Mouse (Mus musculus): ENCODE results near the gene Inpp5k. TPM values are rescaled to one million over a fixed set of nuclear protein-coding genes. Genes with fewer than 3 reads are reported as not detected.

Gene Inpp5k
- total RNA-seq, 1 experiment from 2014 or later: 59.6 TPM

GRCm38 (mm10) chr11:75610021-75610420 lies 20.8 kb upstream of the Inpp5k start:
- ATAC-seq (replicated peaks in 1 of 2; ENCODE audit: insufficient read depth in 1 of 2, low FRiP score in 2 of 2, low TSS enrichment in 1 of 2, low read depth in 1 of 2, poor library complexity in 2 of 2, severe bottlenecking in 2 of 2): no peak

GRCm38 (mm10) chr11:75614769-75615168 lies 16.0 kb upstream of the Inpp5k start:
- ATAC-seq (replicated peaks in 1 of 2; ENCODE audit: insufficient read depth in 1 of 2, low FRiP score in 2 of 2, low TSS enrichment in 1 of 2, low read depth in 1 of 2, poor library complexity in 2 of 2, severe bottlenecking in 2 of 2): no peak

GRCm38 (mm10) chr11:75615556-75615955 lies 15.2 kb upstream of the Inpp5k start:
- no peak for ATAC-seq (replicated peaks in 1 of 2; ENCODE audit: insufficient read depth in 1 of 2, low FRiP score in 2 of 2, low TSS enrichment in 1 of 2, low read depth in 1 of 2, poor library complexity in 2 of 2, severe bottlenecking in 2 of 2)

GRCm38 (mm10) chr11:75619133-75619532 lies 11.7 kb upstream of the Inpp5k start:
- no peak for ATAC-seq (replicated peaks in 1 of 2; ENCODE audit: insufficient read depth in 1 of 2, low FRiP score in 2 of 2, low TSS enrichment in 1 of 2, low read depth in 1 of 2, poor library complexity in 2 of 2, severe bottlenecking in 2 of 2)

GRCm38 (mm10) chr11:75620136-75620780 lies 10.5 kb upstream of the Inpp5k start:
- ATAC-seq (replicated peaks in 1 of 2; ENCODE audit: insufficient read depth in 1 of 2, low FRiP score in 2 of 2, low TSS enrichment in 1 of 2, low read depth in 1 of 2, poor library complexity in 2 of 2, severe bottlenecking in 2 of 2): no peak

GRCm38 (mm10) chr11:75621426-75621825 lies 9.4 kb upstream of the Inpp5k start:
- no peak for ATAC-seq (replicated peaks in 1 of 2; ENCODE audit: insufficient read depth in 1 of 2, low FRiP score in 2 of 2, low TSS enrichment in 1 of 2, low read depth in 1 of 2, poor library complexity in 2 of 2, severe bottlenecking in 2 of 2)

GRCm38 (mm10) chr11:75622588-75623329 lies 8.0 kb upstream of the Inpp5k start:
- peak; percentile 68 to 78; a peak in 3 of 4 replicates for ATAC-seq (replicated peaks in 1 of 2; ENCODE audit: insufficient read depth in 1 of 2, low FRiP score in 2 of 2, low TSS enrichment in 1 of 2, low read depth in 1 of 2, poor library complexity in 2 of 2, severe bottlenecking in 2 of 2)

- 0 out of 4 replicates have a peak, but pooled peaks of 1 of the 2 experiments have one; percentile 2 for ATAC-seq (replicated peaks in 1 of 2; ENCODE audit: insufficient read depth in 1 of 2, low FRiP score in 2 of 2, low TSS enrichment in 1 of 2, low read depth in 1 of 2, poor library complexity in 2 of 2, severe bottlenecking in 2 of 2)
Observed at GRCm38 (mm10) chr11:75624102-75624554, 6.7 kb upstream of the Inpp5k start.

GRCm38 (mm10) chr11:75625820-75626219 lies 5.0 kb upstream of the Inpp5k start:
- no peak for ATAC-seq (replicated peaks in 1 of 2; ENCODE audit: insufficient read depth in 1 of 2, low FRiP score in 2 of 2, low TSS enrichment in 1 of 2, low read depth in 1 of 2, poor library complexity in 2 of 2, severe bottlenecking in 2 of 2)

- no peak for ATAC-seq (replicated peaks in 1 of 2; ENCODE audit: insufficient read depth in 1 of 2, low FRiP score in 2 of 2, low TSS enrichment in 1 of 2, low read depth in 1 of 2, poor library complexity in 2 of 2, severe bottlenecking in 2 of 2)
Observed at GRCm38 (mm10) chr11:75630098-75630497, 690 bp upstream of the Inpp5k start.

- ATAC-seq (replicated peaks in 1 of 2; ENCODE audit: insufficient read depth in 1 of 2, low FRiP score in 2 of 2, low TSS enrichment in 1 of 2, low read depth in 1 of 2, poor library complexity in 2 of 2, severe bottlenecking in 2 of 2): no peak
Observed at GRCm38 (mm10) chr11:75631561-75632225, 905 bp downstream of the Inpp5k start.

- ATAC-seq (replicated peaks in 1 of 2; ENCODE audit: insufficient read depth in 1 of 2, low FRiP score in 2 of 2, low TSS enrichment in 1 of 2, low read depth in 1 of 2, poor library complexity in 2 of 2, severe bottlenecking in 2 of 2): no peak
Observed at GRCm38 (mm10) chr11:75632921-75633320, 2.1 kb downstream of the Inpp5k start.

- no peak for ATAC-seq (replicated peaks in 1 of 2; ENCODE audit: insufficient read depth in 1 of 2, low FRiP score in 2 of 2, low TSS enrichment in 1 of 2, low read depth in 1 of 2, poor library complexity in 2 of 2, severe bottlenecking in 2 of 2)
Observed at GRCm38 (mm10) chr11:75634801-75635200, 4.0 kb downstream of the Inpp5k start.

- no peak for ATAC-seq (replicated peaks in 1 of 2; ENCODE audit: insufficient read depth in 1 of 2, low FRiP score in 2 of 2, low TSS enrichment in 1 of 2, low read depth in 1 of 2, poor library complexity in 2 of 2, severe bottlenecking in 2 of 2)
Observed at GRCm38 (mm10) chr11:75635315-75635714, 4.5 kb downstream of the Inpp5k start.

- no peak for ATAC-seq (replicated peaks in 1 of 2; ENCODE audit: insufficient read depth in 1 of 2, low FRiP score in 2 of 2, low TSS enrichment in 1 of 2, low read depth in 1 of 2, poor library complexity in 2 of 2, severe bottlenecking in 2 of 2)
Observed at GRCm38 (mm10) chr11:75643323-75643722, 12.5 kb downstream of the Inpp5k start.

GRCm38 (mm10) chr11:75644684-75645083 lies 13.9 kb downstream of the Inpp5k start:
- peak; percentile 86 to 92 for ATAC-seq (replicated peaks in 1 of 2; ENCODE audit: insufficient read depth in 1 of 2, low FRiP score in 2 of 2, low TSS enrichment in 1 of 2, low read depth in 1 of 2, poor library complexity in 2 of 2, severe bottlenecking in 2 of 2)

- no peak for ATAC-seq (replicated peaks in 1 of 2; ENCODE audit: insufficient read depth in 1 of 2, low FRiP score in 2 of 2, low TSS enrichment in 1 of 2, low read depth in 1 of 2, poor library complexity in 2 of 2, severe bottlenecking in 2 of 2)
Observed at GRCm38 (mm10) chr11:75647681-75648211, 17.0 kb downstream of the Inpp5k start.

GRCm38 (mm10) chr11:75649155-75649561 lies 18.4 kb downstream of the Inpp5k start:
- no peak for ATAC-seq (replicated peaks in 1 of 2; ENCODE audit: insufficient read depth in 1 of 2, low FRiP score in 2 of 2, low TSS enrichment in 1 of 2, low read depth in 1 of 2, poor library complexity in 2 of 2, severe bottlenecking in 2 of 2)

Measured in hematopoietic stem cell, adult 5-6 weeks (primary cell).